Mouse (Mus musculus): ENCODE results near the gene Cklf.
A peak's percentile ranks its signal among the peaks of the same experiment; 100 is the strongest.
"Not testable (repeated sequence)": the region's sequence is repeated elsewhere in the genome, so short reads cannot be mapped to it uniquely, and the experiment has no call there.

Gene Cklf

GRCm38 (mm10) chr8:104264271-104264935, 13.7 kb downstream of the Cklf start:
- not testable (repeated sequence) for DNase-seq (ENCODE audit: low spot score)

DNA sequence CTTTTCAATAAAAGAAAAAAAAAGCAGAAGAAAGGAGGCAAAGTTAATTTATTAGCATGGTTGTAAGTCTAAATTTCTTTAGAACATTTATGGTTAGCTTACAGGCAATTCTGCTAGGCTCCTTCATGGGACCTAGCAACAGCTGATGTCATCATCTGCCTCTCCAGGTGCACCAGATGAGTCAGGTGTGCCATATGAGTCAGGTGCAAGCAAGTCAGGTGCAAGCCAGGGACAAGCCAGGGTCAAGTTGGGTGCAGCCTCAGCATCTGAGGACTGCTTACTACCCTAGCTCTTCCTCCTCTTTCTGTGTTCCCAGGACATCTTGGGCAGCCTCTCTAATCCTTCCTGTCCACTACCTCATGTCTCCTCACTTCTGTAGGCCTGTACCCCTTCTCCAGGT, 17.7 kb downstream of the Cklf start:
- no peak for DNase-seq (ENCODE audit: low spot score)

- no peak for DNase-seq (ENCODE audit: low spot score)
Observed at GRCm38 (mm10) chr8:104268937-104269440, 18.3 kb downstream of the Cklf start.

GRCm38 (mm10) chr8:104293081-104293480, 42.4 kb downstream of the Cklf start, which contains the start of gene Cmtm2a:
Gene Cmtm2a, minus strand, starts transcription at chr8:104293181.
- DNase-seq (ENCODE audit: low spot score): not testable (repeated sequence)

DNA sequence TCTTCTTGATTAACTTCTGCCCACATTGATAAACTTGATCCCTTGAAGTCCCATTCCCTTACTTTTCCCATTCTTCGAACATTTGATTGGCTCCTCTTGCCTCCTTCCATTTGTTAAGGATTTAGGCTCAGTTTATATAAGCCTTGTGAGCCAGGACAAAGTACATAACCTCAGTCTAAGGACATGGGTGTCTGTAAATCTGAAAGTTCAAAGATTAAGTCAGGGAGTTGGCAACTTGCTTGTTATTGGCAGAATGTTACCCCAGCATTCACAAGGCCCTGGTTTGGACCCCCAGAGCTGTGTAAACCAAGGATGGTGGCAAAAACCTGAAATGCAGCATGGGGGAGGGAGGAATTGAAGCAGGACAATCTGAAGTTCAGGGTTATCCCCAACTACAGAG, 43.7 kb downstream of the Cklf start:
- no peak for DNase-seq (ENCODE audit: low spot score)

DNA sequence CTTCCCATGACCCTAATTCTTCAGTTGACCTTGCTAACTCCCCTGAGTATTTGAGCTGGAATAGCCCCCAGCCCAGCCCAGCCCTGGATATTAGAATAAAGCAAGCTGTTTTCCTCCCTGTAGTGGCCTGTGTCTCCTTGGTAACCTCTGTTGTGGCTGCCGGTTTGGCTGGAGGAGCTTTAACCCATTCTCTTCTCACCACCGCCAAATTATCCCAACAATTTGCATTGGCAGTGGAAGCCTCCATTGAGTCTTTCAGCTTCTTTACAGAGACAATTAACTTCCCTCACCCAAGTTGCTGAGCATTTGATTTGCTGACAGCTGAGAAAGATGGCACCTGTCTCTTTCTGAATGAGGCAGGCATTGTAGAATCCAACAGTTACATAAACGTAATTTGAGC, 50.9 kb downstream of the Cklf start:
- DNase-seq (ENCODE audit: low spot score): peak; percentile 69

- not testable (repeated sequence) for DNase-seq (ENCODE audit: low spot score)
Observed at GRCm38 (mm10) chr8:104302536-104302935, 51.9 kb downstream of the Cklf start.

DNA sequence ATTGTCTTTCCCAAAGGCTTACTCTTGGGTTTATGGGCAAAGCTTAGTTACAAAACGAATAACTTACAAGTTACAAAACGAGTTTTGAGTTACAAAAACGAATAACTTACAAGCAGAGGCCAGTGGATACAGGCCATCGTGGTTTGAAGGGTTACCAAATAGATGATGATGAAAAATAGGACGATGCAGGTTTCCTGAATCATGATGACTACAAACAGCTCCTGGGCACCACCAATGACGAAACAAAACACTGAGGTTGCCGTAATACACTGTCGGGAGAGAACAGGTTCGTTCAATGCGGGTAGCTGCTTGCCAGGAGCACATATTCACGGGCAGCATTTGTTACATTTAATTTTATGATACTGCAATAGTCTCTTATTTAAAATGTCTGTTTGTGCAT, 54.3 kb downstream of the Cklf start:
- no peak for DNase-seq (ENCODE audit: low spot score)

DNA sequence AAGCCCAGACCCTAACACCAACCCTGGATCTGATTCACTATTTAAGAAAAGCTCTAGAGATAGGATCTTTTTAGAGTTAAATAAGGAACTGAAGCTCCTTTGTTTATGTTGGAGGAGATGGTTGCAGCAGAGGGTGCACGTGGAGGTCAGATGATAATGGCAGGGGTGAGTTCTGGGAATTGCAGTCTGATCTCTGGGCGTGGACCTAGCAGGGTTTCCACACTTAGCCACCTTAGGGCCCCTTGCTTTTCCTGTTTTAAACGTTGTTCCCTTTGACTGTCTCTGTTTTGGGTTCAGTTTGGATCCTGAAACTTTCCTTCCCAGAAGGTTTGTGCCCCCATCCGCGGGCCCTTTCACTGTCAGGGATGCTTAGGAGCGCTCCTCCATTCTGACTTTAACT, 57.7 kb downstream of the Cklf start:
- not testable (repeated sequence) for DNase-seq (ENCODE audit: low spot score)

DNA sequence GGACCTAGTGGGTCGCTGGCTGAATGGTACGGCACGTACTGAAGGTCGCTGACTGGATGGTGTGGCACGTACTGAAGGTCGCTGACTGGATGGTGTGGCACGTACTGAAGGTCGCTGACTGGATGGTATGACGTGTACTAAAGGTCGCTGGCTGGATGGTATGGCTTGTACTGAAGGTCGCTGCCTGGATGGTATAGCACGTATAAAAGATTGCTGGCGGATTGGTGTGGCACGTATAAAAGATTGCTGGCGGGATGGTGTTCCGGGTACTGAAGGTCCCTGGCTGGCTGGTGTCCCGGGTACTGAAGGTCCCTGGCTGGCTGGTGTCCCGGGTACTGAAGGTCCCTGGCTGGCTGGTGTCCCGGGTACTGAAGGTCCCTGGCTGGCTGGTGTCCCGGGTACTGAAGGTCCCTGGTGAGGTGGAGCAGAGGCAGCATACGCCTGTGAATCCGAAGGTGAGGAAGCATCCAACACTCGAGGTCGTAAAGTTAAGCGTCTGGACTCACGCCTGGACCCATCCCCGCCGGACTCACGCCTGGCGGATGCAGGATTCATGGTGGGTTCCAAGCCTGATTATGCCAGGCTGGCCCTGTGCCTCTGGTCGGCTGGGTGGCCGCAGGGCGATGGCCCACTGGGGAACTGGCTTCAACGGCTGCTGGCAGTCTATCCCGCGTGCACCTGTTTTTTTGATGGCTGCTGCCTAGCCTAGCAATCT, 58.9 kb downstream of the Cklf start, which contains the start of the genes Gm45711 and Cmtm1:
TSS of gene Gm45711 (minus strand) at position 641 of the 715 bp plus-strand sequence.
TSS of gene Cmtm1 (minus strand) at position 705 of the 715 bp plus-strand sequence.
- DNase-seq (ENCODE audit: low spot score): not testable (repeated sequence)

DNA sequence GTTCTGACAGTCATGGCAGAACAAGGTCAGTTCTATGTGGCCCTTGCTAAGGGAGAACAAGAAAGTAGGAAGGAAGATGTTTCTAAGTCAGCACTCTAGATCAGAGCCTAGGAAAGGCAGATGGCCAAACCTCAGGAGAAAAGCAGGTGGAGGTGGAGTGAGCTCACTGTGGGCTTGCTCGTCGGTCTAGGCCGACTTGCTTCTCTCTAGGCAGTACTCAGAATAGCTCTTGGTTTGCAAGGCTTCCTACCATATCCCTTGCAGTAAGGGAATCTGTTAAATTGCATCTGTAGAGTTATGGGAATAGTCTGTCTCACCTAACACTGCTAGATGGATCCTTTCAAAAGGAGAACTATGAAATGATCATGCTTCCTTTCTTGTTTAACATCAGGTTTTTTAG, 61.4 kb downstream of the Cklf start:
- DNase-seq (ENCODE audit: low spot score): not testable (repeated sequence)

DNA sequence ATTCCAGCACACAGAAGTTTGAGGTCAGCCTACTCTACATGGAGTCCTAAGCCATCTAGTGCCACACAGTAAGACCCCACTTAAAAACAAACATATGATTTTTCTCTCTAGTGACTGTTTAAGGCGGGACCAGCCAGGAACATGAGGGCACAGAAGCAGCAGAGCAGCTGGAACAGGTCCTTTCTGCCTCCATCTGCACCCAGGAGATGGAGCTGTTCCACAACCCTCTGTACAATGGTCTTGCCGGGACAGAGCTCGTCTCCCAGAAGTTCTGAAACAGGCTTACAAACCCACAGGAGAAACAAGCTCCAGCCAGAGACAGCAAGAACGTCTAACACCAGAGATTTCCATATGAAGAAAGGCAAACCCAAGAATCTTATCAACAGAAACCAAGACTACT, 62.6 kb downstream of the Cklf start:
- no peak for DNase-seq (ENCODE audit: low spot score)

All from retina, embryonic 14.5 days (tissue).